Mouse (Mus musculus) megakaryocyte-erythroid progenitor cell, adult 5 weeks (primary cell): ENCODE results near the gene Itgb5. TPM values are rescaled to one million over a fixed set of nuclear protein-coding genes. Genes with fewer than 3 reads are reported as not detected.

Experiments
- polyA plus RNA-seq: library from polyadenylated mRNA; stranded (reverse); fragments of >175 nt; gene quantifications from 2 replicates; pipeline ENCODE4 v1.2.3, GENCODE M21; 2012

Gene Itgb5
- 3.1 and 3.8 TPM in 2 replicates for polyA plus RNA-seq

DNA sequence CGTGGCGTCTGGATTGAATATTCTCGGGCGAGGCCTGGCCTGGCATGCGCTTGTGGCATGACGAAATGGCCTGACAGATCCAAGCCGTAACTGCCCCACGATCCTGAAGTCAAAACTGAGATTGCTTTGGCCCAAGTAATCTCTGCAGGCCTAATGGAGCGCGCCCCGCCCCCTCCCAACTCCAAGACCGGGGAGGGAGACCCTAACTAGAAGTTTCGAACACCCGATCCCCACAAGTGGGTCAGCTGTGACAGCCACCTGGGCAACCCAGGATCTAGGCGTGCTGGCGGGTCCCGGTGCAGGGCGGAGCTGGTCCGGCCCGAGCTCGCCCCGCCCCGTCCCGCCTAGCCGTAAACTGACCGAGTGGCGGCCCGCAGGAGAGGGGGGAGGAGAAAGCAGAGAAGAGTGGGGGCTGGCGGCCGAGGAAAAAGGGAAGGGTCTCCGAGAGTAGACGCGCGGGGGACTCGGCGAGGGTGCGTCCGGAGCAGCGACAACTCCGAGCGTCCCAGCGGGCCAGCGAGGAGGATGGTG, at the start of gene Itgb5:
Gene Itgb5, plus strand, starts transcription at position 365 of the 531 bp plus-strand sequence.

DNA sequence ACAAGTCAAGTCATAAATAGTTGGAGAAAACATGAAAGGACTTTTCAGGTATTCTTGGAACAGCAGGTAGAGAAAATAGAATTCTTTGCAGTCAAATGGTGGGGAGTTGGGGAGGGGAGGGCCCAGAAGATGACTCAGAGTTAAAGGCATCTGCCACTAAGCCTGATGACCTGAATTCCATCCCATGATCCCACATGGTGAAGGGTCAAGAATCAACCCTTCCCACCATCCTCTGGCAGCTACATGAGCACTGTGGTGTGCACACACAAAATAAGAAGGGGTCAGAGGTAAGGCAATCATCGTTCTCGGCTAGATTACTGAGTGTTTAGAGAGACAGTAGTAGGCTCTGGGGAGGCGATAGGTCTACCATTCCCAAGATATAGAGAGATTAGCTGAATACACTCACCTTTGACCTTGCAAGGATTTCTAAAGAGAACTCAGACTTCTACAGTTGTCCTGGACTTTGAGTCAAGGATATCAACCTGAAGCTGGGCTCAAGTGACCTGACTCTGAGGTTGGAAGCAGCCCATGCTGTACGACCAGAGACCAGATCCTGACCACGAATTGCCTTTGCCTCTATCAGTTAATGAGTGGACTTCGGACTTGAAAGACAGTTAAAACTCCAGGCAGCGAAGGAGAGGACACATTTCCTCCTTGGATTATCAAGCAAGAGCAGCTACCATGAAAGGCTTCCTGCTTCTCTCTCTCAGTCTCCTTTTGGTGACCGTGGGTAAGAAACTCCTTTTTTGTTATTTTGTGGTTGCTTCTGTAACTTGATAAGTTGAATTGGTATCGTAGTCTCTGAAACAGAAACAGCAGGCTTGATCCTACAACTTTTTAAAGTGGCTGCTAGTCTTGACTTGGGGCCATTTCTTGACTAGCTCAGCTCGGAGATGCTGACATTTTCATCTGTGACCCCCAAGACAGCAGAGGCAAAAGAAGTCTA, 35.3 kb upstream of the Itgb5 start, which contains the start of gene Muc13:
Gene Muc13, plus strand, starts transcription at position 192 of the 946 bp plus-strand sequence.

DNA sequence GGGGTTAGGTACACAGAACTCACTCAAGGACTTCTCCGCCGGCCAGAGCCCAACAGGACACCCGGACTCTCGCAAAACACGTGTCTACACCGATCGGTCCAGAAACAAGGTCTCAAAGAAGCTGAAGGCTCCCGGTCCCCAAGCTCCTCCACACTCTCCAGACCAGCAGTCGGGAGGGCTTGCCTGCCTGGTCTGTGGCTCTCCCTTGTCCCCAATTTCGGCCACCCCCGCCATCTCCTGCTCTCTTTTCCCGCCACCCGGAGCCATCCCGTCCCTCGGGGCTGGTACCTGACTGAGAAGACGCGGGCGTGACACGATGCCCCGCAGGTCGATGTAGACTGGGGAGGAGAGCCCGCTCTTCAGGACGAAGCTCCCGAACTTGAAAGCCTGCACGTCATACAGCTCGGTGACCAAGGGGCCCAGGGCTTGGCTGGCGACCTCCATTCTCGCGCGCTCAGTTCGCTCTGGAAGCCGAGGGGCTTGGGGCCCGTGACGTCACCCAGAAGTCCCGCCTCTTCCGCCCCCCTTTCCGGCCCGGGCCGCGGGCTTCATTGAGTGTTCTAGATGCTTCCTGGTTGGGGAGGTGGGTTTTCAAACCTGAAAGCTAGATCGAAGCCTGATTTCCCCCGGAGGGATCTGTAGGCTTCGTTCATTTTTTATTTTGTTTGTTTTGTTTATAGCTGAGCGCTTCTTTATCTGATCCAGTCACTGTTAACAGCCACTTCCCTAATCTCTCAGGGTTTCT, 137.2 kb downstream of the Itgb5 start, which contains the start of gene Umps:
Gene Umps, minus strand, starts transcription at position 501 of the 745 bp plus-strand sequence.

Other genes with a start within 250 kb of the Itgb5 start
- 3.9 and 5.8 TPM in 2 replicates for gene Heg1, start 145.3 kb upstream of the Itgb5 start, polyA plus RNA-seq
- gene Muc13, start 35.6 kb upstream of the Itgb5 start, polyA plus RNA-seq: 13.0 and 20.1 TPM in 2 replicates
- gene Umps, start 137.4 kb downstream of the Itgb5 start, polyA plus RNA-seq: 26.0 and 27.0 TPM in 2 replicates